Mouse (Mus musculus) cortical plate, adult 2 months (tissue): ENCODE data around the gene Tubd1.

Source experiments
- CTCF ChIP-seq: fragments of 200-500 bp; IDR thresholded peaks from 2 replicates; pipeline ENCODE4 v1.5.1; 2011; ENCODE audit warnings: mild to moderate bottlenecking, control low read depth, low read length; ENCODE audit not compliant: insufficient read depth; ENCODE audit errors: extremely low read depth
- POLR2A ChIP-seq: fragments of 200-500 bp; IDR thresholded peaks from 2 replicates; pipeline ENCODE4 v1.6.1; 2011; ENCODE audit warnings: mild to moderate bottlenecking, low read length, control low read depth; ENCODE audit not compliant: insufficient read depth; ENCODE audit errors: extremely low read depth

DNA sequence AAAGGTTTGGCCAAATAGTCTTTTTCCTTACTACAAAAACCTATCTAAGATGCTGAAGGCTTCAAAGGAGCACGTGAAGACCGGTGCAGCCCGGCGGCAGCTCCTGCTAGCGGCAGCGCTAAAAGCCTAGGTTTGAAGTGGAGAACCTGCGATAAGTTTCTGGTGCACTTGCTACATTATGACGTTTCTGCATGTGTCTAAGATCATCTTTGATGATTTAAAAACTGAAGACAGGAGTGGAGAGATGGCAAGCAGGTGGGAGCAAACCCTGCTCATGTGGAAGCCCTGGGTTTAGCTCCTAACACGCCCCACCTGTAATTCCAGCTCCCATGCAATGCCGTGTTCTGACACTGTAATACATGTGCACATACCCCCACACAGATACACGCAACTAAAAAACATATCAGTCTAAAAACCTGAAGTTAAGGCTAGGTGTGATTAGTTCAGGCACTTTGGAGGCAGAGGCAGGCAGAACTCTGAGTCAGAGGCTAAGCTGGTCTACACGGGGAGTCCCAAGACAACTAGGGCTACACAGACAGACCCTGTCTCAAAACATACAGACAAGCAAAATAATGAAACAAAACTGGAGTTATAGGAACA lies 37.3 kb downstream of the Tubd1 start:
- TF ChIP-seq CTCF (no peak), POLR2A (no peak)
